23 mouse cellular contexts compared by ENCODE assay signal in genomic region chr11:109489763-109490162, GRCm38 (mm10). TPM values are rescaled to one million over a fixed set of nuclear protein-coding genes. Genes with fewer than 3 reads are reported as not detected.
DNase-seq lines count a peak whose midpoint lies in the region; ATAC-seq and TF ChIP-seq lines count a peak whose summit lies in the region.
"Had no signal": no experiment of that assay in that cellular context is flagged by ENCODE, and none has a peak within 500 bp of the region (broad histone marks: within the 10 kb centered on the region; RNA-seq: fewer than 3 reads in every experiment).

No protein-coding gene starts in this region.

- TF ChIP-seq POLR2A in CH12.LX (IDR thresholded peaks at IDR 0.05; ENCODE audit: low read depth, low read length): no peak

- H3K9ac ChIP-seq in embryonic facial prominence, embryonic 14.5 days (ENCODE audit: low read depth, low read length): no peak overlapping the region
- H3K9ac ChIP-seq in CH12.LX (ENCODE audit: insufficient read depth, low read depth): no peak overlapping the region

- no peak overlapping the region for H3K27ac ChIP-seq in embryonic facial prominence, embryonic 14.5 days (replicated peaks; ENCODE audit: low read depth, low read length)
- no peak overlapping the region for H3K27ac ChIP-seq in embryonic facial prominence, embryonic 10.5 days (replicated peaks)
- no peak overlapping the region for H3K27ac ChIP-seq in CH12.LX (ENCODE audit: insufficient read depth, low read depth)

- no peak for TF ChIP-seq CTCF in CH12.LX (conservative IDR thresholded peaks at IDR 0.05 in 1 of 2, IDR thresholded peaks at IDR 0.05 in 1 of 2; ENCODE audit: low read depth in 2 of 2, low read length in 2 of 2)

- no peak overlapping the region for H3K4me2 ChIP-seq in embryonic facial prominence, embryonic 14.5 days (ENCODE audit: low read depth, low read length)
- no peak overlapping the region for H3K4me2 ChIP-seq in CH12.LX (ENCODE audit: insufficient read depth, low read depth, poor library complexity, severe bottlenecking)

- intact Hi-C loops in left cerebral cortex, postnatal 10 days (cut with DNase I): no loop called here

- ATAC-seq in embryonic facial prominence, embryonic 14.5 days (ENCODE audit: low read depth): no peak
- ATAC-seq in megakaryocyte-erythroid progenitor cell, adult 5-6 weeks (replicated peaks; ENCODE audit: low FRiP score, low TSS enrichment, poor library complexity, severe bottlenecking): no peak
- ATAC-seq: activated CD4-positive, CD25-positive, alpha-beta regulatory T cell, adult 4 months; CD4-positive, CD25-positive, alpha-beta regulatory T cell, adult 4 months; Patski had no signal

- no peak for TF ChIP-seq RAD21 in CH12.LX (IDR thresholded peaks at IDR 0.05; ENCODE audit: low read depth, low read length)

- TF ChIP-seq EP300 in CH12.LX (IDR thresholded peaks at IDR 0.05; ENCODE audit: low read length): peak; percentile 84

- dilution Hi-C loops in CH12.LX (cut with MboI; ENCODE audit: extremely low pct_ligation_motif_present, extremely low pct_unique_long_range_greater_than_20kb, low sequenced_read_pairs): no loop called here

- H3K79me2 ChIP-seq in CH12.LX (replicated peaks; ENCODE audit: control insufficient read depth, extremely low read depth, insufficient read depth, poor library complexity, severe bottlenecking): no peaks in the 10 kb centered on the region

- no peaks in the 10 kb centered on the region for H3K4me1 ChIP-seq in embryonic facial prominence, embryonic 14.5 days (ENCODE audit: control insufficient read depth, insufficient read depth, low read length)
- peaks cover 10% of the 10 kb centered on the region for H3K4me1 ChIP-seq in embryonic facial prominence, embryonic 10.5 days
- peaks cover 7 to 28% of the 10 kb centered on the region in 2 experiments for H3K4me1 ChIP-seq in CH12.LX (ENCODE audit: control insufficient read depth in 1 of 2, insufficient read depth in 2 of 2)

- 44% methylated on average over 2 of the region's 2 CpGs for WGBS in embryonic facial prominence, embryonic 14.5 days
- 91% methylated on average over 2 of the region's 2 CpGs for WGBS in embryonic facial prominence, embryonic 10.5 days

- DNase-seq in embryonic facial prominence, embryonic 14.5 days (ENCODE audit: low spot score): peak; percentile 20
- DNase-seq in embryonic facial prominence, embryonic 10.5 days (ENCODE audit: low spot score): no peak
- peak; percentile 26 for DNase-seq in A20 (ENCODE audit: low read depth, low spot score)
- DNase-seq in CH12.LX (ENCODE audit: extremely low read depth): peak; percentile 36
- peak; percentile 32 for DNase-seq in forelimb bud, embryonic 11.5 days (ENCODE audit: low read depth, low spot score)
- no peak for DNase-seq in spleen, adult 12 weeks (ENCODE audit: low spot score)
- DNase-seq in left cerebral cortex, postnatal 10 days (ENCODE audit: extremely low spot score in 1 of 2, low spot score in 2 of 2): no peak
- DNase-seq: adrenal gland, adult 2 months; adrenal gland, adult 8-10 months; adrenal gland, postnatal 10 days; adrenal gland, postnatal 14 days; adrenal gland, postnatal 25 days; adrenal gland, postnatal 36 days; B cell, adult 2 months; cerebellum, adult 11 months; cerebellum, adult 11-12 months; cerebellum, adult 18-20 months; cerebellum, adult 2 months had no signal

- in situ Hi-C loops in CH12.LX (cut with MboI; ENCODE audit: low pct_ligation_motif_present, low pct_unique_long_range_greater_than_20kb, low sequenced_read_pairs): no loop called here

- no peaks in the 10 kb centered on the region for H3K27me3 ChIP-seq in embryonic facial prominence, embryonic 14.5 days (replicated peaks; ENCODE audit: control insufficient read depth, insufficient read depth, low read length)
- no peaks in the 10 kb centered on the region for H3K27me3 ChIP-seq in embryonic facial prominence, embryonic 10.5 days (replicated peaks; ENCODE audit: low read depth, poor library complexity, severe bottlenecking)
- H3K27me3 ChIP-seq in CH12.LX (replicated peaks): no peaks in the 10 kb centered on the region
- H3K27me3 ChIP-seq: Patski had no signal

- no peaks in the 10 kb centered on the region for H3K9me3 ChIP-seq in embryonic facial prominence, embryonic 14.5 days (ENCODE audit: control insufficient read depth, low read length)
- H3K9me3 ChIP-seq in embryonic facial prominence, embryonic 10.5 days: no peaks in the 10 kb centered on the region
- peaks cover 12% of the 10 kb centered on the region for H3K9me3 ChIP-seq in CH12.LX (replicated peaks; ENCODE audit: low read length)
- H3K9me3 ChIP-seq: G1E had no signal

- H3K36me3 ChIP-seq in embryonic facial prominence, embryonic 14.5 days (ENCODE audit: control insufficient read depth, insufficient read depth, low read length): no peaks in the 10 kb centered on the region
- H3K36me3 ChIP-seq in embryonic facial prominence, embryonic 10.5 days (replicated peaks): no peaks in the 10 kb centered on the region
- H3K36me3 ChIP-seq in CH12.LX (replicated peaks in 1 of 2; ENCODE audit: control insufficient read depth in 1 of 2, insufficient read depth in 1 of 2, low read length in 1 of 2): no peaks in the 10 kb centered on the region

- H3K4me3 ChIP-seq in embryonic facial prominence, embryonic 14.5 days (ENCODE audit: low read depth, low read length): no peak overlapping the region
- no peak overlapping the region for H3K4me3 ChIP-seq in embryonic facial prominence, embryonic 10.5 days
- H3K4me3 ChIP-seq in CH12.LX (replicated peaks in 1 of 3; ENCODE audit: low read depth in 2 of 3, low read length in 2 of 3, poor library complexity in 1 of 3): no peak overlapping the region

TF ChIP-seq in CH12.LX, 34 proteins besides CTCF, POLR2A, EP300 and RAD21:
- no peak for TF ChIP-seq MAFK (IDR thresholded peaks at IDR 0.05; ENCODE audit: insufficient replicate concordance, low read length)
- no peak for TF ChIP-seq HCFC1 (IDR thresholded peaks at IDR 0.05; ENCODE audit: low read depth, low read length)
- 0 out of 2 replicates have a peak, but pooled peaks have one; percentile 25 for TF ChIP-seq IRF4 (IDR thresholded peaks at IDR 0.05; ENCODE audit: low read depth, low read length)
- TF ChIP-seq TCF12 (IDR thresholded peaks at IDR 0.05; ENCODE audit: low read depth, low read length): peak; percentile 88
- TF ChIP-seq MYC (IDR thresholded peaks at IDR 0.05; ENCODE audit: low read depth, low read length): 0 out of 2 replicates have a peak, but pooled peaks have one; percentile 20
- peak; percentile 27; the same call in 1 of the 2 replicates for TF ChIP-seq BHLHE40 (IDR thresholded peaks at IDR 0.05; ENCODE audit: low read depth, low read length)
- 0 out of 2 replicates have a peak, but pooled peaks have one; percentile 60 for TF ChIP-seq RCOR1 (conservative IDR thresholded peaks at IDR 0.05; ENCODE audit: low read depth, low read length)
- TF ChIP-seq USF2 (conservative IDR thresholded peaks at IDR 0.05; ENCODE audit: low read depth, low read length): no peak
- TF ChIP-seq JUND (conservative IDR thresholded peaks at IDR 0.05; ENCODE audit: low read depth, low read length): no peak
- TF ChIP-seq CHD2 (IDR thresholded peaks at IDR 0.05; ENCODE audit: low read length): no peak
- TF ChIP-seq SMC3 (IDR thresholded peaks at IDR 0.05; ENCODE audit: low read depth, low read length): no peak
- TF ChIP-seq ZMIZ1 (IDR thresholded peaks at IDR 0.05; ENCODE audit: low read depth, low read length): no peak
- TF ChIP-seq MAZ (IDR thresholded peaks at IDR 0.05; ENCODE audit: low read depth, low read length): no peak

RNA-seq across cellular contexts. Expression of gene Slc16a6, which starts 16.4 kb away (rescaled TPM):
- 5.6 and 7.9 TPM in 2 replicates for polyA plus RNA-seq in embryonic facial prominence, embryonic 14.5 days (2014; fragmentation: Nextera tagmentation; extraction: Ambion mirVana)
- 3.8 TPM in 2 replicates for polyA plus RNA-seq in embryonic facial prominence, embryonic 10.5 days (2016; fragmentation: Nextera tagmentation; extraction: Ambion mirVana)
- total RNA-seq in CH12.LX (2012; rRNA removed): 14.1 and 18.3 TPM in 2 replicates
- total RNA-seq in CH12.LX (2014; rRNA removed): 18.7 and 20.9 TPM in 2 replicates
- 18.9 and 24.2 TPM in 2 replicates for polyA plus RNA-seq in CH12.LX (2012; ENCODE audit: insufficient read length, low read depth)
- total RNA-seq in megakaryocyte-erythroid progenitor cell, adult 5-6 weeks (2014; fragmentation: Nextera tagmentation): 40.6 and 46.9 TPM in 2 replicates
- 16.5 and 20.6 TPM in 2 replicates for total RNA-seq in megakaryocyte-erythroid progenitor cell, adult 5-6 weeks (2017)
- 10 to 100 TPM; 11.7 to 12.6 TPM for total RNA-seq in left cerebral cortex, postnatal 10 days (2021)

RNA-seq across cellular contexts. Expression of gene Arsg, which starts 16.6 kb away (rescaled TPM):
- polyA plus RNA-seq in embryonic facial prominence, embryonic 14.5 days (2014; fragmentation: Nextera tagmentation; extraction: Ambion mirVana): 4.3 and 4.7 TPM in 2 replicates
- 1.5 and 1.6 TPM in 2 replicates for polyA plus RNA-seq in embryonic facial prominence, embryonic 10.5 days (2016; fragmentation: Nextera tagmentation; extraction: Ambion mirVana)
- total RNA-seq in CH12.LX (2012; rRNA removed) (2.2 and 3.3 TPM in 2 replicates), CH12.LX (2014; rRNA removed) (1.3 and 1.4 TPM in 2 replicates)
- polyA plus RNA-seq in CH12.LX (2012; ENCODE audit: insufficient read length, low read depth): 0.76 and 0.79 TPM in 2 replicates
- total RNA-seq in megakaryocyte-erythroid progenitor cell, adult 5-6 weeks (2014; fragmentation: Nextera tagmentation): 7.3 and 9.3 TPM in 2 replicates
- 4.1 and 4.7 TPM in 2 replicates for total RNA-seq in megakaryocyte-erythroid progenitor cell, adult 5-6 weeks (2017)
- total RNA-seq in left cerebral cortex, postnatal 10 days (2021): 1 to 10 TPM; 5.7 to 6.5 TPM

Comparison
In these comparisons a context has a peak if more than half of its experiments do, and no peak if none do; other contexts are left out.
1. DNase-seq: peak in embryonic facial prominence, embryonic 14.5 days (single experiment), A20 (single experiment), CH12.LX (single experiment) and forelimb bud, embryonic 11.5 days (single experiment); none in embryonic facial prominence, embryonic 10.5 days (single experiment), spleen, adult 12 weeks (single experiment) and left cerebral cortex, postnatal 10 days (0 of 2).